Mouse (Mus musculus): ENCODE measurements around the gene Pecam1.
A peak's percentile ranks its signal among the peaks of the same experiment; 100 is the strongest.
"Not testable (repeated sequence)": the region's sequence is repeated elsewhere in the genome, so short reads cannot be mapped to it uniquely, and the experiment has no call there.

Gene Pecam1

GRCm38 (mm10) chr11:106750121-106750751 is at the start of gene Pecam1:
Gene Pecam1 (minus strand): TSS chr11:106750628.
- no peak for DNase-seq

- DNase-seq, result no peak
These were observed 45.3 kb upstream of the Pecam1 start for GRCm38 (mm10) chr11:106795679-106796078.

- no peak for DNase-seq
These were observed 43.4 kb upstream of the Pecam1 start for GRCm38 (mm10) chr11:106793846-106794245.

- DNase-seq, result peak; percentile 56
These were observed 39.2 kb upstream of the Pecam1 start for GRCm38 (mm10) chr11:106789649-106790048.

GRCm38 (mm10) chr11:106788775-106789459 is 38.5 kb upstream of the Pecam1 start, which contains the start of the genes Ddx5 and Cep95:
Gene Ddx5 (minus strand): TSS chr11:106789185.
Gene Cep95 (plus strand): TSS chr11:106789252.
- peak; percentile 99 for DNase-seq

- DNase-seq, result peak; percentile 99
These were observed 37.8 kb upstream of the Pecam1 start for GRCm38 (mm10) chr11:106788026-106788774.

- DNase-seq, result peak; percentile 91
These were observed 37.0 kb upstream of the Pecam1 start for GRCm38 (mm10) chr11:106787131-106788025.

GRCm38 (mm10) chr11:106785043-106785442 is 34.6 kb upstream of the Pecam1 start:
- DNase-seq, result no peak

- DNase-seq, result no peak
These were observed 34.0 kb upstream of the Pecam1 start for GRCm38 (mm10) chr11:106784476-106784875.

GRCm38 (mm10) chr11:106782841-106783764 is 32.7 kb upstream of the Pecam1 start:
- DNase-seq, result no peak

- not testable (repeated sequence) for DNase-seq
These were observed 31.8 kb upstream of the Pecam1 start for GRCm38 (mm10) chr11:106782271-106782670.

- DNase-seq, result no peak
These were observed 30.3 kb upstream of the Pecam1 start for GRCm38 (mm10) chr11:106780590-106781220.

GRCm38 (mm10) chr11:106780089-106780425 is 29.6 kb upstream of the Pecam1 start:
- DNase-seq, result no peak

- DNase-seq, result peak; percentile 95
These were observed 29.1 kb upstream of the Pecam1 start, which contains the start of gene Polg2 for GRCm38 (mm10) chr11:106779388-106780088. Gene Polg2 (minus strand): TSS chr11:106779537.

GRCm38 (mm10) chr11:106778589-106779387 is 28.4 kb upstream of the Pecam1 start:
- DNase-seq, result no peak

GRCm38 (mm10) chr11:106778132-106778531 is 27.7 kb upstream of the Pecam1 start:
- DNase-seq, result no peak

- DNase-seq, result no peak
These were observed 27.0 kb upstream of the Pecam1 start for GRCm38 (mm10) chr11:106777395-106777794.

GRCm38 (mm10) chr11:106776960-106777359 is 26.5 kb upstream of the Pecam1 start:
- no peak for DNase-seq

- DNase-seq, result no peak
These were observed 22.6 kb upstream of the Pecam1 start for GRCm38 (mm10) chr11:106773061-106773460.

Measured in retina, postnatal 1 day (tissue).